Mouse (Mus musculus) kidney, adult 2 months (tissue): ENCODE measurements around the gene Tead1. TPM values are rescaled to one million over a fixed set of nuclear protein-coding genes. Genes with fewer than 3 reads are reported as not detected.

Experiments used
- DNase-seq: peaks from one replicate; pipeline ENCODE4 v3.0.0; 2021
- H3K27ac ChIP-seq: fragments of 200-500 bp; 2 replicates; pipeline ENCODE4 v1.5.1; 2012; ENCODE audit warnings: low read depth, low read length, control low read depth, inconsistent platforms; ENCODE audit not compliant: insufficient read depth
- H3K27me3 ChIP-seq: fragments of 200-500 bp; replicated peaks from 2 replicates; pipeline ENCODE4 v1.6.1; 2012; ENCODE audit warnings: mild to moderate bottlenecking, moderate library complexity, low read length, inconsistent platforms; ENCODE audit not compliant: control insufficient read depth, insufficient read depth
- H3K36me3 ChIP-seq: fragments of 200-500 bp; 2 replicates; pipeline ENCODE4 v1.6.1; 2012; ENCODE audit warnings: mild to moderate bottlenecking, moderate library complexity, low read length, inconsistent platforms; ENCODE audit not compliant: control insufficient read depth, insufficient read depth
- H3K4me1 ChIP-seq: fragments of 200-500 bp; 2 replicates; pipeline ENCODE4 v1.6.1; 2011; ENCODE audit warnings: low read length; ENCODE audit not compliant: control insufficient read depth, insufficient read depth
- H3K4me3 ChIP-seq: fragments of 200-500 bp; 2 replicates; pipeline ENCODE4 v1.5.1; 2011; ENCODE audit warnings: mild to moderate bottlenecking, low read depth, low read length, control low read depth; ENCODE audit not compliant: insufficient read depth
- CTCF ChIP-seq: fragments of 200-500 bp; conservative IDR thresholded peaks from 2 replicates; pipeline ENCODE4 v1.5.1; 2011; ENCODE audit warnings: low read depth, mild to moderate bottlenecking, control low read depth, low read length, moderate library complexity, mixed read lengths; ENCODE audit not compliant: insufficient read depth, insufficient read length
- POLR2A ChIP-seq: fragments of 200-500 bp; IDR thresholded peaks from one replicate; pipeline ENCODE4 v1.6.1; 2011; ENCODE audit warnings: low read depth, low read length, control low read depth
- WGBS: fragments of 180-500 bp; shearing (Covaris S2); methylation state at CpG from one replicate; pipeline ENCODE4 v1.1.7; 2018; 5-methylcytosine and 5-hydroxymethylcytosine counted together
- polyA plus RNA-seq: library from polyadenylated mRNA; depleted of rRNA; stranded (reverse); fragments of >200 nt; gene quantifications from 2 replicates; pipeline ENCODE4 v1.2.3, GENCODE M21; 2012

The Tead1 gene
- polyA plus RNA-seq, 1 experiment: 14.7 TPM

DNA sequence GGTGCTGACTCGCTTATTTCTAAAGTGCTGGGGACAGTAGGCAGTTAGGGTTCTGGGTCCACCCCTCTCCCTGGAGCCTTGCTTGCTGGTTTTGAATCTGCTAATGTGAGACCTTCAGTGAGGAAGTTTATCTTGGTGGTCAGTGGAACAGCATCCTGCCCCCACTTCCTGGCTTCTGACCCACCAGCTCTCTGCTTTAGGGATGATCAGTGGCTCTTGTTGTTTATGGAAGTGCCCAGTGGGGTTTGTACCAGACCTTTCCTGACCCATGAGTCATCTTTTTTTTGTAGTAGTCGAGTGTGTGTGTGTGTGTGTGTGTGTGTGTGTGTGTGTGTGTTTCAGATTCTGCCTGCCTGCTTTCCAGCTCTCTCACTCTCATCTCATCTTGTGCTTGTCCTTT, 38.6 kb downstream of the Tead1 start:
- H3K27ac ChIP-seq: no peak overlapping the region
- no peaks in the 10 kb centered on the region for H3K36me3 ChIP-seq
- peaks cover 41% of the 10 kb centered on the region for H3K4me1 ChIP-seq
- H3K4me3 ChIP-seq: no peak overlapping the region
- H3K27me3 ChIP-seq: no peaks in the 10 kb centered on the region
- DNase-seq: peak; percentile 57
- TF ChIP-seq POLR2A: no peak
- TF ChIP-seq CTCF: no peak
- WGBS: 28% methylated on average over 2 of the region's 2 CpGs

DNA sequence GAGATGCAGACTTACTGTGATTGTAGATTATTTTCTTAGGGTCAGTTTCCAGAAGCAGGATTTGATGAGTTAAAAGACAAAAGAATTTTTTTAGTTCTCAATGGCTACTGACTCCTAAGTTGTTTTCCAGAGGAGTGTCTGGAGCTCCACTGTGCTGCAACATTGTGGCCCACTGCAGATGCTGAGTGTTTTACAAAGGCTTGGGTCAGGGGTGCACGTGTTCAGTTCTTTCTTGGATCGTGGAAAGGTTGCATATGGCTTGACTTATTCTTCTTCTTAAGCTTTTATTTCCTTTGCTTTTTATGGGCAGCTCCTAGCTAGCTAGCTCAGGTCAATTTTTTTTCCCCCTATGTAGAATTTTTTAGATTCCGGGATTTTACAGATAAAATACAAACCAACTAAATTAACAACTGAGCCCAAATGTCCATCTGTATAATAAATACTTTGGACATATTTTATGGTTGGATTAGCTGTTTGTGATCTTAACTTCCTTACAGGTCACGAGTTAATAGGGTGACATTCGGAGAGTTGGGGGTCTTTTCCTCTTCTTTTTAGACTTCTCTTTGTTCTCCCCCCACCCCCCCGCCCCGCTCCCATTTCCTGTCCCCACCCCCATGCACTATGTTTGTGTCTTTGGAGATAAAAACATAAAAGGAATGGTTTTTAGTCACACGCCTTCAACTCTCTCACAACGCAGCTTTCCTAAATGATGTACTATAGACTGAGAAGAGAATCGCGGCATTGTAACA, 40.5 kb downstream of the Tead1 start:
- DNase-seq: no peak
- Histone ChIP-seq H3K4me3 (no peak overlapping the region), H3K27me3 (no peaks in the 10 kb centered on the region), H3K36me3 (no peaks in the 10 kb centered on the region), H3K27ac (peak overlapping the region; percentile 4; the same call in 1 of the 2 replicates), H3K4me1 (peaks cover 32% of the 10 kb centered on the region)
- 51% methylated on average over 11 of the region's 11 CpGs for WGBS
- TF ChIP-seq POLR2A (no peak), CTCF (no peak)

DNA sequence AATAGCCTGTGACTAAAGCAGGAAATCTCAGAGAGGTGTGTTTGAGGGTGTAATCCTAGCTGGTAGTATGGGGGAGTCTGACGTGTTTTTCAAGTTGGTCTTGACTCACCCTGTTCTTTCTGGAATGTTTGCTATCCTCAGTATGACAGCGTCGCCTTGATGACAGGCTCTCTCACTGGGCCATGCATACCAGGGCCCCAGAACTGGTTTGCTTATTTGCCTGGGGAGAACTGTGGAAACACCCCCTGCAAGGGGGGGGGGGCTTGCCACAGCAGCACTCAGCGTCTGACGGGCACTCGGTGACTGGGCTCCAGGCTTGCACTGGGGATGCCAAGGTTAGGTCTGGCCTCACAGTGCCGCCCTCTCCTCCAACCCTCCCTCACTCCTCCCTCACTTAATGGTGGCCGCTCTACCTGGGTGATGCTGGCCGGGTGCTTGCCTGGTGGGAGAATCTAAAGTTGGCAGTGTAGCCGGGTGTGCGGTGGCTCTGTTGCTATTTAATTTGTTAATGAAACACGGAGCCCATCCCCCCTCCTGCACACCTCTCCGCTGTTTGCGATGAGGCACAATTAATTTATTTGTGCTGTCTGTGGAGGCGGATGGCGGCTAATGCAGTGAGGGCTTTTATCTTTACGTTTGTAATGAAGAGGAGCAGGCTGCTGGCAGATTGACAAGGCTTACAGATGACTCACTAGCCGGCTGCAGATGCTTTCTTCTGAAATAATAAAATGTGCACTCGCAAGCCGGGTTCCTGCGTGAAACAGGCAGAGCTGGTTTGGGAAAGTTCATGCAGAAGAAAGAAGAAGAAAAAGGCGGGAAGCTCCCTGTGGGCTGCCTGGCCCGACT, 41.2 kb downstream of the Tead1 start:
- Histone ChIP-seq H3K27ac (peak overlapping the region; percentile 4; the same call in 1 of the 2 replicates), H3K36me3 (no peaks in the 10 kb centered on the region), H3K4me3 (no peak overlapping the region), H3K4me1 (peaks cover 30% of the 10 kb centered on the region), H3K27me3 (no peaks in the 10 kb centered on the region)
- 17% methylated on average over 23 of the region's 23 CpGs for WGBS
- peak; percentile 39 for DNase-seq
- no peak for TF ChIP-seq CTCF
- no peak for TF ChIP-seq POLR2A

DNA sequence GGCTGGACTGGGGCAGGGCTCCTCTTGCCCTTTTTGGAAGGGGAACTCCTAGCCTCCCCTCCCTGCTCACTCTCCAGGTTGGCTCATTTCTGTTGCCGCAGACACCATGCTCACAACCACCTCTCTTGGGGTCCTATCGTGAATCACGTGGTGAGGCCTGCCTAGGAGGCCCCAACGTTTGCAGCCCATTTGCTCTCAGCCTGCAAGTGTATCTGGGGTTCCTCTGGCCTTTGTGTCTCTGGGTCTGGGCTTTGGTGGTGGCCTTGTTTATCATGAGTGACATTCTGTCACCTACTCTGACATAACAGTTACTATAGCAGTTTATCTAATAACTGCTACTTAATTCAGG, 41.8 kb downstream of the Tead1 start:
- Histone ChIP-seq H3K36me3 (no peaks in the 10 kb centered on the region), H3K4me1 (peaks cover 30% of the 10 kb centered on the region), H3K27me3 (no peaks in the 10 kb centered on the region), H3K4me3 (no peak overlapping the region), H3K27ac (no peak overlapping the region)
- no peak for TF ChIP-seq POLR2A
- no peak for TF ChIP-seq CTCF
- no peak for DNase-seq
- 40% methylated on average over 4 of the region's 4 CpGs for WGBS

DNA sequence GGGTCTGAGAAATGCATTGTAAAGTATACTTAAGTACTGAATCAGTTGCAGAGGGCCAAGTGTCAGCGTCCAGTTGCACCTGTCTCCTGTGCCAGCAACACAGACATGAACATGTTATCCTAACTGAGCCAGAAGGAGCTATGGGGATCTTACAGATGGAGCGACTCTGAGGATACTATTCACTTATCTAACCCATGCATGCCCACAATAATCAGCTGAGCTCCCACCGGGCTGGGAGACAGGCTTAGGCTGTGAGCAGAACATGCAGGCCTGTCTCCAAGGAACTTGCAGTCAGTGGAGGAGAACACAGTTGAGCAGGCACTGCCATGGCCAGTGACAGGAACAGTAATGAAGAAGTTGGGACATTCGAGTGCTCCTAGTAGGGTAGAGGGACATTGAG, 42.7 kb downstream of the Tead1 start:
- no peaks in the 10 kb centered on the region for H3K36me3 ChIP-seq
- 84% methylated on average over 4 of the region's 4 CpGs for WGBS
- DNase-seq: no peak
- peaks cover 23% of the 10 kb centered on the region for H3K4me1 ChIP-seq
- no peak overlapping the region for H3K27ac ChIP-seq
- H3K4me3 ChIP-seq: no peak overlapping the region
- TF ChIP-seq POLR2A (no peak), CTCF (no peak)
- H3K27me3 ChIP-seq: no peaks in the 10 kb centered on the region

DNA sequence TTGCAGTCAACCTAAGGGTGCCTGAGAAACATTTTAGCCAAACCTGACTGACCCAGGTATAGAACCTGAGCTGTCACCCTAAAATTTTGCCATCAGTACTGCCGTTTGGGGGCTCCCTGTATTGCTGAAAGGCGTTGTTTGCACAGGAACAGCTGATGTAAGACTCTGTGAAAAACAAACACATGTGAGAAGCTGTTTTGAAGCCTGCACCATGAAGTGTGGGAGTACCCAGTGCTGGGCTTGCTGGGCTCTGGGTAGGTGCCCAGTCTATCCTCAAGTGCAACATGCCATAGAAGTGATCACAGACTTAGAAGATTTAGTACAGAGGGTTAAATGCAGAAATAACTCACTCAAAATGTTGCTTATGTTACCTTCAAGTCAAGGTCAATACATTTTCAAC, 49.3 kb downstream of the Tead1 start:
- H3K4me3 ChIP-seq: no peak overlapping the region
- H3K27me3 ChIP-seq: no peaks in the 10 kb centered on the region
- DNase-seq: no peak
- H3K4me1 ChIP-seq: peaks cover 18% of the 10 kb centered on the region
- no peak overlapping the region for H3K27ac ChIP-seq
- H3K36me3 ChIP-seq: no peaks in the 10 kb centered on the region
- WGBS: 55% methylated on average over 2 of the region's 2 CpGs
- TF ChIP-seq CTCF (no peak), POLR2A (no peak)

DNA sequence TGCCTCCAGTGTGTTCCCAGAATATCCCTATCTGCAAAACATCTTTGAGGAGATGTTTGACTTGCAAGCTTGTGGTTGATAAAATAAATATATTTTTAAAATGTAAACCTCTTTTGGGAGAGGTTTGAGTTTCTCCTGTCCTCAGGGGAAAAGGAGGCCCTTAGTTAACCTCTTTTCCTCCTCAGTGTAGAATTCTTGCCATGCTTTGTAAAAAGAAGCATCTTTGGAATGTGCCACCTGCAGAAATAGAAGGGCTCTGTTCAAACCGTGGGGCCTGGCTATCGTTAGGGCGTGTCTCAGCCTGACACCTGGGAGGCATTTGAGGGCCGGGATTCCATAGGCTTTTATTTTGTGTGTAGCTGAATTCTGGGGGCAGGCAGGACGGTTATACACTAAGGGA, 51.1 kb downstream of the Tead1 start:
- no peak overlapping the region for H3K4me3 ChIP-seq
- H3K27ac ChIP-seq: no peak overlapping the region
- H3K27me3 ChIP-seq: no peaks in the 10 kb centered on the region
- no peaks in the 10 kb centered on the region for H3K36me3 ChIP-seq
- DNase-seq: no peak
- no peak for TF ChIP-seq CTCF
- TF ChIP-seq POLR2A: no peak
- WGBS: 43% methylated on average over 5 of the region's 5 CpGs
- peaks cover 22% of the 10 kb centered on the region for H3K4me1 ChIP-seq
